Mouse (Mus musculus): ENCODE results near the gene Rnf220.

Rnf220 gene

GRCm38 (mm10) chr4:117230331-117230730 lies 266.5 kb downstream of the Rnf220 start:
- in situ Hi-C loops (cut with MboI; ENCODE audit: low pct_unique_long_range_greater_than_20kb in 1 of 2, low sequenced_read_pairs in 2 of 2, unreplicated experiment in 1 of 2): loop anchor here in 1 of 2 experiments (5.0 kb wide), 1 partner anchor 37 kb away; no protein-coding TSS in a partner anchor

GRCm38 (mm10) chr4:117229590-117229989 lies 267.3 kb downstream of the Rnf220 start:
- in situ Hi-C loops (cut with MboI; ENCODE audit: low pct_unique_long_range_greater_than_20kb in 1 of 2, low sequenced_read_pairs in 2 of 2, unreplicated experiment in 1 of 2): no loop called here

- in situ Hi-C loops (cut with MboI; ENCODE audit: low pct_unique_long_range_greater_than_20kb in 1 of 2, low sequenced_read_pairs in 2 of 2, unreplicated experiment in 1 of 2): no loop called here
These were observed 271.6 kb downstream of the Rnf220 start for GRCm38 (mm10) chr4:117225250-117225649.

GRCm38 (mm10) chr4:117224122-117224521 lies 272.7 kb downstream of the Rnf220 start:
- in situ Hi-C loops (cut with MboI; ENCODE audit: low pct_unique_long_range_greater_than_20kb in 1 of 2, low sequenced_read_pairs in 2 of 2, unreplicated experiment in 1 of 2): no loop called here

- in situ Hi-C loops (cut with MboI; ENCODE audit: low pct_unique_long_range_greater_than_20kb in 1 of 2, low sequenced_read_pairs in 2 of 2, unreplicated experiment in 1 of 2): no loop called here
These were observed 273.9 kb downstream of the Rnf220 start for GRCm38 (mm10) chr4:117223001-117223400.

GRCm38 (mm10) chr4:117221836-117222235 lies 275.0 kb downstream of the Rnf220 start:
- in situ Hi-C loops (cut with MboI; ENCODE audit: low pct_unique_long_range_greater_than_20kb in 1 of 2, low sequenced_read_pairs in 2 of 2, unreplicated experiment in 1 of 2): no loop called here

All from mouse embryonic stem cell (cell line).